Mouse (Mus musculus) thymus, postnatal 25 days (tissue): Measurements from ENCODE around the gene Usp18.

Experiments
- DNase-seq: peaks from one replicate; pipeline ENCODE4 v3.0.0; 2022

Usp18 gene

GRCm38 (mm10) chr6:121305571-121305970, 59.9 kb downstream of the Usp18 start:
- no peak for DNase-seq

DNA sequence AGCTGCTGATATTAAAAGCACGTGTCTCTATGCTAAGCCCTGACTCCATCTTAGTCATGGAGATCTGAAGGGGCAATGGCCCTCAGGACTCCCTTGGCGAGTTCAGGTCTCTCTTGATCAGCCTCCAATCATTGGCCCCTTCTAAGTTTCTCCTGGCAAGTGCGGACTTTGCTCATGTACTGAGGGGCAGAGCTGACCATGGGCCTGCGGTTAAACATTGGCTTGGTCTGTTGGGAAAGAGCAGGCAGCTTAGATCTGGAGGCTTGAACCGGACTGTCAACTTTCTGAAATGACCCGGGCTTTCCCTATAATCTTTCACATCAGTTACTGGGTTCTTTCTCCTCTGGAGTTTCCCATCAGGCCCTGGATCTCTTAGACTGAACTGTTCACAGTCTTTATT, 65.3 kb downstream of the Usp18 start:
- no peak for DNase-seq

DNA sequence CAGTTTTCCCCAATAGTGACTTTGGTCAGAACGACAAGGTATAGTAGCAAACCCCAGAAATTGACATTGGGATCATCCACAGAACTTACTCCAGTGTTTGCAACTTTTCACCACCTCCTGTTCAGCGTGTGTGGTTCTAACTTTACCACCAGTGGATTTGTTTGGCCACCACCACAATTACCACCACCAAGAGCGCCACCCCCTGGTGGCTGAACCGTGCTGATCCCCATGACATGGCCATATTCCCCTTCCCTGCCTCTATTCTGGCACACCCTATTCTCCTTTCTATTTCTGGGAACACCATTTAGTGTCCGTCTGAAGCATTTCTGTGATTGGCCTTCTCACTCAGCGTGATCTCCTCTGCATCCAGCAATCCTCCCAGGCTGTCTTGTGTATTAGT, 73.4 kb downstream of the Usp18 start:
- no peak for DNase-seq
